Mouse (Mus musculus): ENCODE results near the gene Mga.

Gene Mga

GRCm38 (mm10) chr2:119897090-119897732 is at the start of gene Mga:
Gene Mga, plus strand, starts transcription at chr2:119897228.
- peak; percentile 97 for DNase-seq (ENCODE audit: extremely low spot score, low read depth, low spot score)

- no peak for DNase-seq (ENCODE audit: extremely low spot score, low read depth, low spot score)
Observed at GRCm38 (mm10) chr2:119853811-119854210, 43.2 kb upstream of the Mga start.

- no peak for DNase-seq (ENCODE audit: extremely low spot score, low read depth, low spot score)
Observed at GRCm38 (mm10) chr2:119855310-119855850, 41.6 kb upstream of the Mga start.

GRCm38 (mm10) chr2:119857341-119857740 is 39.7 kb upstream of the Mga start:
- no peak for DNase-seq (ENCODE audit: extremely low spot score, low read depth, low spot score)

- DNase-seq (ENCODE audit: extremely low spot score, low read depth, low spot score) = no peak
Observed at GRCm38 (mm10) chr2:119864484-119864883, 32.5 kb upstream of the Mga start.

- no peak for DNase-seq (ENCODE audit: extremely low spot score, low read depth, low spot score)
Observed at GRCm38 (mm10) chr2:119872371-119873104, 24.5 kb upstream of the Mga start.

- no peak for DNase-seq (ENCODE audit: extremely low spot score, low read depth, low spot score)
Observed at GRCm38 (mm10) chr2:119873105-119873464, 23.9 kb upstream of the Mga start.

- DNase-seq (ENCODE audit: extremely low spot score, low read depth, low spot score) = no peak
Observed at GRCm38 (mm10) chr2:119875981-119876380, 21.0 kb upstream of the Mga start.

GRCm38 (mm10) chr2:119887201-119887600 is 9.8 kb upstream of the Mga start:
- no peak for DNase-seq (ENCODE audit: extremely low spot score, low read depth, low spot score)

- DNase-seq (ENCODE audit: extremely low spot score, low read depth, low spot score) = no peak
Observed at GRCm38 (mm10) chr2:119896553-119897089, 407 bp upstream of the Mga start.

GRCm38 (mm10) chr2:119898141-119898594 is 1.1 kb downstream of the Mga start:
- DNase-seq (ENCODE audit: extremely low spot score, low read depth, low spot score) = peak; percentile 6

GRCm38 (mm10) chr2:119916007-119916406 is 19.0 kb downstream of the Mga start:
- no peak for DNase-seq (ENCODE audit: extremely low spot score, low read depth, low spot score)

GRCm38 (mm10) chr2:119917631-119918369 is 20.8 kb downstream of the Mga start:
- no peak for DNase-seq (ENCODE audit: extremely low spot score, low read depth, low spot score)

- DNase-seq (ENCODE audit: extremely low spot score, low read depth, low spot score) = peak; percentile 24
Observed at GRCm38 (mm10) chr2:119970571-119970970, 73.5 kb downstream of the Mga start.

- no peak for DNase-seq (ENCODE audit: extremely low spot score, low read depth, low spot score)
Observed at GRCm38 (mm10) chr2:119971316-119971715, 74.3 kb downstream of the Mga start.

- peak; percentile 87 for DNase-seq (ENCODE audit: extremely low spot score, low read depth, low spot score)
Observed at GRCm38 (mm10) chr2:119971837-119972536, 75.0 kb downstream of the Mga start.

GRCm38 (mm10) chr2:119972537-119972879 is 75.5 kb downstream of the Mga start, which contains the start of gene Mapkbp1:
Gene Mapkbp1, plus strand, starts transcription at chr2:119972699.
- DNase-seq (ENCODE audit: extremely low spot score, low read depth, low spot score) = no peak

- DNase-seq (ENCODE audit: extremely low spot score, low read depth, low spot score) = no peak
Observed at GRCm38 (mm10) chr2:119980343-119980986, 83.4 kb downstream of the Mga start.

GRCm38 (mm10) chr2:119981631-119982030 is 84.6 kb downstream of the Mga start:
- no peak for DNase-seq (ENCODE audit: extremely low spot score, low read depth, low spot score)

- no peak for DNase-seq (ENCODE audit: extremely low spot score, low read depth, low spot score)
Observed at GRCm38 (mm10) chr2:119985871-119986270, 88.8 kb downstream of the Mga start.
